Mouse (Mus musculus) heart, adult 8-10 months (tissue): Measurements from ENCODE around the gene H6pd. TPM values are rescaled to one million over a fixed set of nuclear protein-coding genes. Genes with fewer than 3 reads are reported as not detected.

Source experiments
- DNase-seq: peaks from one replicate; pipeline ENCODE4 v3.0.0; 2022; ENCODE audit warnings: low spot score
- total RNA-seq, 4 experiments: library from RNA; stranded (reverse); gene quantifications; 2 replicates each; pipeline ENCODE4 v1.2.4; 2022

Gene H6pd
- total RNA-seq, 4 experiments from 2014 or later = 37.5 to 44.8 (median 41.2) TPM

GRCm38 (mm10) chr4:149975730-149976254 lies 33.0 kb downstream of the H6pd start:
- no peak for DNase-seq

GRCm38 (mm10) chr4:149975291-149975690 lies 33.5 kb downstream of the H6pd start:
- no peak for DNase-seq

DNA sequence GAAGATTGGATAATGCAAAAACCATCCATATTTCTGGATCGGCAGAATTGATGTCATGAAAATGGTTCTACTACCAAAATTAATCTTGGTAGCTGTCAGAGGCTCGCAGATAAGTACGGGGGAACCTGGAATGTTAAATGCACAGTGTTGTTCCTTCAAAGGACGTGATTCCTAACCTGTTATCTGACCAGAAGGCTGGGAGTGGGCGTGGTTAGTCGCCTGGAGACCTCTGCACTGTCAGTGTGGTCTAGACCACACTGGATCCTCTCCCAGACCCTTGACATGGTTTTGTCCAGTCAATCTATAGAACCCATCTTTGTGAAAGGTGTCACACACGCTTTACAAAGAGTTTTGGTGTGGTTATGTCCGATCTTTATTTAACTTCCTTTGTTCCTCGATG lies 37.4 kb downstream of the H6pd start:
- DNase-seq = no peak

GRCm38 (mm10) chr4:149968526-149968925 lies 40.3 kb downstream of the H6pd start:
- no peak for DNase-seq

- no peak for DNase-seq
Observed at GRCm38 (mm10) chr4:149966963-149967362, 41.9 kb downstream of the H6pd start.

DNA sequence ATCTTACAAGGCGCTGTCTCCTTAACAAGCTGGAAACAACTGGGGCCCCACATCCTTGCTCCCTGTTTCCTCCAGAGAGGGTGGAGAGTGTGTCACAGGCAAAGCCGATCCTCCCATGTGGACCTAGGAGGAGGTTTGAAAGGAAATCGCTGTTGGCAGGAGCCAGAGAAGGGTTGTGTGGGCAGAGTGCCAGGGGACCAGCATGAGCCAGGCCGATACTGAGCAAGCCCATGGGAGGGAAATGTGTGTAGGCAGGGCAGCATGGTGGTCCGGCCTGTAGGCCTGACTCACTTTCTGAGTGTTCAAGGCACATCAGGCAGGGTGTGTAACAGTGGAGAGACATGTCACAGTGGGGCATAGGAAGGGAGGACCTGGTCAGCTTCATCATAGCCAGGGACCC lies 42.6 kb downstream of the H6pd start:
- no peak for DNase-seq

- DNase-seq = no peak
Observed at GRCm38 (mm10) chr4:149965672-149966071, 43.2 kb downstream of the H6pd start.

DNA sequence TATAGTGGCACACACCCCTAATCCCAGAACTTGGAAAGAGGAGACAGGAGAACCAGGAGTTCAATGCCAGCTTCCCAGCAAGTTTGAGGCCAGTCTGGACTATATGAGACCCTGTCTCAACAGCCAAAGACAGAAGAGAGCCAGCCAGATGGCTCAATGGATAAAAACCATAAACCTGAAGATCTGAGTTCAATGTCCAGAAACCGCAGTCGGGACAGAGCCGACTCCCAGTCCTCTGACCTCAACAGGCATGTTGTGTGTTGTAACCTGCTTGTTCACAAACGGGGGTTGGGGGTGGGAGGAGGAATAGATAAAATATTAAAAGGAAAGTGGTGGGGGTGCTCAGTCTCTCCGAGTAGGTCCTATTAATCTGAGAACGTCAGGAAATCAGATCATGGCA lies 43.6 kb downstream of the H6pd start:
- no peak for DNase-seq

DNA sequence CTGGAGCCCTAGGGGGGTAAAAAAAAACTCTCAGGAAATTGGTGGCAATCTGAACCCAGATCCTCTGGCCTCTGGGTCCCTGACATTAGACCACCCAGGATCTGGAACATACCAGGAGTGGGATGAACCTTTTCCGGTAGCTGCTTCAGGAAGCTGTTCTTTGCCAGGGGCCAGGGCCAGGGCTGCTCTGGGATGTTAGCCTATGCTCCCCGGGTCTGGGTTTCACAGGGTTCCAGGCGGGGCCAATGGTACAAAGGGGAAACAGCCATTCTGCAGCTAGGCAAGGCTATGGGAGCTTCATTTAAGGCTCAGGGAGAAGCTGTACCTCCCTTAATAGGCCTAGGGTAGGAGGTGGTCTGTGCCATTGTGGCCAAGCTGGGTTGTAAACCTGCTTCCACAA lies 44.1 kb downstream of the H6pd start:
- DNase-seq = no peak

DNA sequence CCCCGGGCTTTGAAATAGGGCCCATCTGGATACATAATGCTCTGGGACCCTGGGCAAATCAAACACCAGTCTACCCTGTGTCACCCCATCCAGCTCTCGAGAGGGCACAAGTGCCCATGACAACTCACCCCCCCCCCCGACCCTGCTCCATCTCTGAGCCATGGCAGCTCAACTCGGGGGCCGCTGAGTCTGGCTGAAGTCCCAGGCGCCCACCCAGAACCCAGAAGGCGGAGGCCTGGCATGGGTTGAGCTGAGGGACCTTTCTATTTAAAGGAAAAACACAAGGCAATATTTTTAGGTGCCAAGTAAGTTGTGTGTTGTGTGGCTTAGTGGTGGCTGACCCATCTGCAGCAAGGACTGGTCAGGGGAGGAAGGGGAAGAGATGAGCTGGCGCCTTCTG lies 44.5 kb downstream of the H6pd start:
- no peak for DNase-seq

DNA sequence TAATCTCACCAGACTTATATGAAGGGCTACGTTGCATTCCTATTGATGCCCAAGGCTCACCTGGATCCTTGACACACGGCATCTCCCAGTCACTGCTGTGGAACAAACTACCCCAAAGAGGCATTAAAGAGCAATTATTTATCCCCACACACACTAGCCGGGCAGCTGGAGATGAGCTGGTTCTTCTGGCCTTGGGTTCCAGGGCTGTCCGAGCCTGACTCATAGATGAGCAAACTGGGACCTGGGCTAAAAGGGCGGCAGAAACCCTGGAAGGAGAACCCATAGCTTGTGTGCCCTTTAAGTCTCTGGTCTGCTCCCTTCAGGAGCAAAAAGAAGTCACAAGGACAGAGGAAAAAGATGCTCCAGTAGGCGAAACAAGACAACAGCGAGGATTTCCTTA lies 48.4 kb downstream of the H6pd start:
- DNase-seq = no peak

DNA sequence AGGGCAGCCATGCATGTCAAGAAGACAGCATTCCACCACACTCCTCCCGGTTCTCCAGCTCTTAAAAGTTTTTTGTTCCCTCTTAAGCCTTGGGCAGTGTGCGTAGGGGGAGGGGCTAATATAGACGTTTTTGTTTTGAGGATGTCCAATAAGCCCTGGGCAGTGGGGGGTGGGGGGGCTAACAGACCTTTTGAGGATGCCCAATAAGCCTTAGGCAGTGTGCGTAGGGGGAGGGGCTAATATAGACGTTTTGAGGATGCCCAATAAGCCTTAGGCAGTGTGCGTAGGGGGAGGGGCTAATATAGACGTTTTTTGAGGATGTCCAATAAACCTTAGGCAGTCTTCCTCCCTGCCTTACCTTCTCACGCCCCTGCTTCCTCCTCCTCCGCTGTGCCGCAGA lies 49.0 kb downstream of the H6pd start:
- DNase-seq = no peak

DNA sequence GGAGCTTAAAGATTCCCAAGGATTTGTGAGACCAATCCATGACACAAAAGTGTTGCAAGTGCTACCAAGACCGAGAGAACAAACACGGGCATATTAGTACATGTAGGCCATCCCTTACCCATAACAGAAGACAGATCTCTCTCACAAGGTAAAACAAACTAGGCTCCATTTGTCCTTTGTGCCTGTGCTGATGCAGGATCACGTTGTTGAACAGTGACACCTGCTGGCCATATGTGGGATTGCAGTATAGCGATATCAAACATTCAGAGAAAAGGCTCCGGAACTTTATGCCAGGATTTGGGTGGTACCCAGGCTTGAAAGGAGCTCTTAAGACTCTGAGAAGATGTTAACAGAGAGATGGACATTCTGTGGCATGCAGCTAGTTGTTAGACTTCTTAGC lies 50.3 kb downstream of the H6pd start:
- peak; percentile 79 for DNase-seq

DNA sequence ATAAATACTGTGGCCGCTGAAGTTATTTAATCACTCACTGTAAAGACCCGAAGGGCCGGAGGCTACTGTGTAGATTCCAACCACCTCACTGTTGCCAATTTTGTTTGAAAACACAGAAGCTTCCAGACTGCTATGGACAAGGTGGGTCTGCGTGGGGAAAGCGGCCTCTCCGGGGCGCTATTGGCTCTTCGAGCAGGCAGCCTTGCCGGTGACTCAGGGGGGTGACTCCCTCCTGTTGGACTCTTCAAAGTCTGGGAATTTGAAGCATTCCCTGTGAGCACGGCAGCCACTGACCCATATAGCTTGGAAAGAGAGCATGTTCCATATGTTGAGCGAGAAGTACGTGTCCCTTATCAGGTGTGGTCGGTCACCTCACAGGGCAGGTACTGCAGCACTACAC lies 52.8 kb downstream of the H6pd start:
- DNase-seq = no peak

DNA sequence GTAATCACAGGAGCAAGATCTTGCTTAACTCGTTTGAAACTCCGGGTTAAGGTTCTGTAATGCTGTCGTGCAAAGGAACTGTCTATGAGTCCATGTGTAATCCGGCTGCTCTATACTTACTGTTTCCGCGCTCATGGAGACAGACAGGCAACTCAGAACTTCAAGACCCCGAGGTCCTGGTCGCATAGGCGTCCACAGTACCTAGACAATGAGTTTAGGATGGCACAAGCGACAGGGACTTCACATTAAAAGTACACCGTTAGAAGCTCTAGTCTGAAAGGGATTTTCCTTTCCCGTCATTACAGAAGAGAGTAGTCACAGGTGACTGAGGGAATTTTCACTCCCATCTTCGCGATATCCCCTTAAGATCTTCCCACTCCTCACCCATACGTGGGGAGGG lies 53.2 kb downstream of the H6pd start:
- DNase-seq = no peak

- peak; percentile 98 for DNase-seq
Observed at GRCm38 (mm10) chr4:149954893-149955439, 53.9 kb downstream of the H6pd start, which contains the start of gene Spsb1. TSS of gene Spsb1 (minus strand) at chr4:149955043.

GRCm38 (mm10) chr4:149953621-149954481 lies 55.0 kb downstream of the H6pd start:
- peak; percentile 52 for DNase-seq

- DNase-seq = no peak
Observed at GRCm38 (mm10) chr4:149952201-149952600, 56.6 kb downstream of the H6pd start.

- no peak for DNase-seq
Observed at GRCm38 (mm10) chr4:149951201-149951600, 57.6 kb downstream of the H6pd start.

DNA sequence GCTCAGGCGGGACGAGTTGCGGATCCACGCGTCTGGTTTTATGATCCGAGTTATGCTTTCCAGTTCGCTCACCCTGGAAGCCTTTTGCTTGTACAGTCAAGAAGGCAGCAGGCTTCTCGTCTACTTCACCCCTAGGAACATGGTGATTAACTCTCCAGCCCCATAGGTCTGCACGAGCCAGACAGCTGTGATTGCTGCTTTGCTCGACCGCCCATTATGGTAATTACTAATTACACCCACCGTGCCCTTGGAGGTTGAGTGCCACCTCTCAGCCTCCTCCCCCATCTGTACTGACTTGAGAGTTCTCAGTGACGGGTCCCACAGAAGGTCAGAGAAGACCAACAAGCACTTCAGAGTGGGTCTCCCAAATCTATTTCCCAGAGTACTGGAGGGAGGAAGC lies 59.1 kb downstream of the H6pd start:
- no peak for DNase-seq

GRCm38 (mm10) chr4:149948119-149948518 lies 60.7 kb downstream of the H6pd start:
- DNase-seq = peak; percentile 60

DNA sequence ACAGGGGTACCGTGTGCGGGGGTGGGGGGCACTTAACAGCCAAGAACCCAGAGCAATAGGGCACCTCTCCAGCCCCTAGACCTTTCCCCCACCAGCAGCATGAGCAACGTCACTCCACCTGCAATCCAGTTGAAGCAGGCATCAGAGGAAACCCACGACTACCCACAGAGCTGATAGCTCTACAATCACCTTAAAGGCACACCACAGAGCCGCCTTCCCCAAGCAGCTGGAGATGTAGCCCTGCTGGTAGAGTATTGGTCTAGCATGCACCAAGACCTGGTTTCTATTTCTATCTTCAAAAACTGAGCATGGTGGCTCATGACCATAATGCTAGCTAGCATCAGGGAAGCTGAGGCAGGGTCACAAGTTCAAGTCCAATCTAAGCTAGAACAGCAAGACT lies 61.4 kb downstream of the H6pd start:
- DNase-seq = no peak

DNA sequence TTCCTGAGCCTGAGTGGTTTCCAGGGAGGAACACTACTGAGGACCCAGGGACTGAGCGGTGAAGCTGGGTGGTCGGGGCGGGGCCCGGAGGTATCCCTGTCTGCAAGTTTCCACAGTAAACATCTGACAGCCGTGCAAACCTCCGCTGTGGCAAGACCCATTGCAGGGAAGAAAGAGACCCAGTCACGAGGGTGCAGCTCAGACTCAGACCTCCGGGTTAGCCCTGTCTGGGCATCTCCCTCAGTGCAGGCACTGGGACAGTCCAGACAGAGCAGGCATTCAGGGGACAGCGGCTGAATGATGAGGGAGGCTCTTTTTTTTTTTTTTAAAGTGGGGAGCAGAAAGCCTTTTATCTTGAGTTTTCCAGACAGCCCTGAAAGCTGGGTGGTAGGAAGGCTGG lies 63.6 kb downstream of the H6pd start:
- DNase-seq = no peak
